Mouse (Mus musculus) ovary, adult 2 months (tissue): ENCODE measurements around the gene Bcl2l14. TPM values are rescaled to one million over a fixed set of nuclear protein-coding genes. Genes with fewer than 3 reads are reported as not detected.

ENCODE experiments used
- polyA plus RNA-seq: library from polyadenylated mRNA; depleted of rRNA; stranded (reverse); fragments of >200 nt; gene quantifications from 2 replicates; pipeline ENCODE4 v1.2.3, GENCODE M21; 2012; rRNA removed

Bcl2l14 gene
- polyA plus RNA-seq = 0.06 and 0.08 TPM in 2 replicates

GRCm38 (mm10) chr6:134396018-134396417, at the start of gene Bcl2l14:
Gene Bcl2l14 (plus strand): TSS chr6:134396318.

Other genes starting within 250 kb of the Bcl2l14 start
- 43.5 and 46.1 TPM in 2 replicates for gene Lrp6, start 170.6 kb downstream of the Bcl2l14 start, polyA plus RNA-seq
- gene Mansc1, start 236.2 kb downstream of the Bcl2l14 start, polyA plus RNA-seq = 8.7 and 11.6 TPM in 2 replicates
- gene Borcs5, start 243.2 kb downstream of the Bcl2l14 start, polyA plus RNA-seq = 22.1 and 30.7 TPM in 2 replicates